In the genomic region with DNA sequence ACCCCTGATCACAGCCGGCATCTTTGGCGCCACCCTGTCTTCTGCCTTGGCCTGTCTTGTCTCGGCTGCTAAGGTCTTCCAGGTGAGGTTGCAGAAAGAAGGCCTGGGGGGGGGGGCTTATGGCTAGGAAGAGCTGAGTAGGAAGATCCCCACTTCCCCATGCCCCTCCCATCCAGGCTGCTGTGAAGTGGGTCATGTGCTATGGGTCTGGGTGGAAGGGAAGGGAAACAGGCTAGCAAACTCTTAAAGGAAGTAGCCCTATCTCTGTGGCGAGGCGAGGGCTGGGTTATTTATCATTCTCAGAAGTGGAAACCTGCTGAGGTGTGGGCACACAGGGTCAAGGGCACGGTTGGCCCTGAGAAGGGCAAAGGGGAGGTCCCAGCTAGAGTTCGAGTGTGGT, we compare ENCODE assay signal across 23 mouse cellular contexts. TPM values are rescaled to one million over a fixed set of nuclear protein-coding genes. Genes with fewer than 3 reads are reported as not detected.
DNase-seq lines count a peak whose midpoint lies in the region; ATAC-seq and TF ChIP-seq lines count a peak whose summit lies in the region.
"Had no signal": no experiment of that assay in that cellular context is flagged by ENCODE, and none has a peak within 500 bp of the region (broad histone marks: within the 10 kb centered on the region; RNA-seq: fewer than 3 reads in every experiment).

No protein-coding gene starts in this region.

- TF ChIP-seq CTCF in kidney, adult 2 months (conservative IDR thresholded peaks at IDR 0.05; ENCODE audit: insufficient read depth, insufficient read length, low read depth, low read length): no peak
- TF ChIP-seq CTCF in spleen, adult 2 months (IDR thresholded peaks at IDR 0.05; ENCODE audit: extremely low read depth, insufficient read depth, insufficient read length, insufficient replicate concordance): no peak

- no peaks in the 10 kb centered on the region for H3K27me3 ChIP-seq in kidney, adult 2 months (replicated peaks; ENCODE audit: control insufficient read depth, insufficient read depth, low read length)
- H3K27me3 ChIP-seq in kidney, embryonic 14.5 days (ENCODE audit: control insufficient read depth, insufficient read depth, low read length): no peaks in the 10 kb centered on the region
- no peaks in the 10 kb centered on the region for H3K27me3 ChIP-seq in spleen, adult 2 months (ENCODE audit: control insufficient read depth, insufficient read depth, low read length)
- H3K27me3 ChIP-seq: CH12.LX; embryonic facial prominence, embryonic 13.5 days; forebrain, embryonic 12.5 days; hindbrain, embryonic 13.5 days had no signal

- no peaks in the 10 kb centered on the region for H3K36me3 ChIP-seq in kidney, adult 2 months (ENCODE audit: control insufficient read depth, insufficient read depth, low read length)
- no peaks in the 10 kb centered on the region for H3K36me3 ChIP-seq in kidney, embryonic 14.5 days (ENCODE audit: control insufficient read depth, insufficient read depth, low read length)
- no peaks in the 10 kb centered on the region for H3K36me3 ChIP-seq in spleen, adult 2 months (ENCODE audit: control insufficient read depth, insufficient read depth, low read length)
- H3K36me3 ChIP-seq: embryonic facial prominence, embryonic 13.5 days; forebrain, embryonic 12.5 days; heart, embryonic 10.5 days; hindbrain, embryonic 13.5 days had no signal

- DNase-seq in kidney, adult 2 months: peak; percentile 9
- no peak for DNase-seq in spleen, adult 2 months (ENCODE audit: low read depth in 1 of 2, low spot score in 2 of 2)
- no peak for DNase-seq in spleen, adult 12 weeks (ENCODE audit: low spot score)
- DNase-seq in cerebellum, postnatal 36 days: no peak
- DNase-seq in spleen, postnatal 4 days (ENCODE audit: low spot score in 2 of 2): no peak
- DNase-seq: adrenal gland, adult 8-10 months; adrenal gland, postnatal 36 days; cerebellum, adult 11 months; cerebellum, adult 8-10 months; cerebellum, postnatal 14 days; gastrocnemius, postnatal 14 days; heart, postnatal 10 days had no signal

- no peak for TF ChIP-seq POLR2A in kidney, adult 2 months (IDR thresholded peaks at IDR 0.05; ENCODE audit: low read depth, low read length)
- TF ChIP-seq POLR2A in spleen, adult 2 months (IDR thresholded peaks at IDR 0.05; ENCODE audit: low read depth, low read length): no peak

- no peak overlapping the region for H3K4me3 ChIP-seq in kidney, adult 2 months (ENCODE audit: insufficient read depth, low read depth, low read length)
- H3K4me3 ChIP-seq in kidney, embryonic 14.5 days (ENCODE audit: low read length): no peak overlapping the region
- no peak overlapping the region for H3K4me3 ChIP-seq in spleen, adult 2 months (ENCODE audit: extremely low read depth, insufficient read depth, insufficient read length)
- H3K4me3 ChIP-seq: embryonic facial prominence, embryonic 13.5 days; forebrain, embryonic 12.5 days; heart, embryonic 10.5 days; hindbrain, embryonic 13.5 days had no signal

- 76% methylated on average over 7 of the region's 7 CpGs for WGBS in kidney, adult 2 months
- WGBS in kidney, embryonic 14.5 days: 74% methylated on average over 7 of the region's 7 CpGs
- 62% methylated on average over 7 of the region's 7 CpGs for WGBS in spleen, adult 2 months

- H3K4me2 ChIP-seq in kidney, embryonic 14.5 days (replicated peaks; ENCODE audit: low read depth, low read length): no peak overlapping the region
- H3K4me2 ChIP-seq: embryonic facial prominence, embryonic 13.5 days; forebrain, embryonic 12.5 days; hindbrain, embryonic 13.5 days had no signal

- H3K9ac ChIP-seq in kidney, embryonic 14.5 days (ENCODE audit: low read depth, low read length): no peak overlapping the region
- H3K9ac ChIP-seq: embryonic facial prominence, embryonic 13.5 days; forebrain, embryonic 12.5 days; hindbrain, embryonic 13.5 days had no signal

- H3K9me3 ChIP-seq in kidney, embryonic 14.5 days (ENCODE audit: control insufficient read depth, low read length): no peaks in the 10 kb centered on the region
- H3K9me3 ChIP-seq: embryonic facial prominence, embryonic 13.5 days; forebrain, embryonic 12.5 days; heart, embryonic 10.5 days; hindbrain, embryonic 13.5 days had no signal

- peaks cover 3% of the 10 kb centered on the region; the same call in 1 of the 2 replicates for H3K4me1 ChIP-seq in kidney, adult 2 months (ENCODE audit: control insufficient read depth, insufficient read depth, low read length)
- no peaks in the 10 kb centered on the region for H3K4me1 ChIP-seq in kidney, embryonic 14.5 days (ENCODE audit: control insufficient read depth, insufficient read depth, low read length)
- H3K4me1 ChIP-seq in spleen, adult 2 months (ENCODE audit: control insufficient read depth, insufficient read depth, insufficient read length): peaks cover 17% of the 10 kb centered on the region; the same call in 1 of the 2 replicates
- H3K4me1 ChIP-seq: embryonic facial prominence, embryonic 13.5 days; forebrain, embryonic 12.5 days; hindbrain, embryonic 13.5 days had no signal

- no peak overlapping the region for H3K27ac ChIP-seq in kidney, adult 2 months (ENCODE audit: insufficient read depth, low read depth, low read length)
- H3K27ac ChIP-seq in kidney, embryonic 14.5 days (ENCODE audit: low read depth, low read length): no peak overlapping the region
- H3K27ac ChIP-seq in spleen, adult 2 months (ENCODE audit: insufficient read depth, low read length): 0 out of 2 replicates have a peak overlapping the region, but pooled peaks have one; percentile 19
- H3K27ac ChIP-seq: embryonic facial prominence, embryonic 13.5 days; forebrain, embryonic 12.5 days; heart, embryonic 10.5 days; hindbrain, embryonic 13.5 days had no signal

- ATAC-seq in kidney, embryonic 14.5 days (ENCODE audit: low FRiP score, low TSS enrichment): no peak
- ATAC-seq in common myeloid progenitor, adult 5-6 weeks (replicated peaks; ENCODE audit: low read depth, poor library complexity, severe bottlenecking): peak; percentile 53
- peak; percentile 75 for ATAC-seq in megakaryocyte progenitor cell, adult 5-6 weeks (replicated peaks; ENCODE audit: poor library complexity)
- ATAC-seq: forebrain, embryonic 16.5 days had no signal

RNA-seq across cellular contexts. Expression of gene Slc12a3, which starts 11.8 kb away (rescaled TPM):
- polyA plus RNA-seq in kidney, adult 2 months (2012; rRNA removed): 600 and 1,070 TPM in 2 replicates
- polyA plus RNA-seq in kidney, embryonic 14.5 days (2014; fragmentation: Nextera tagmentation; extraction: Ambion mirVana): 0.39 and 0.51 TPM in 2 replicates
- 1.2 TPM in 2 replicates for polyA plus RNA-seq in spleen, adult 2 months (2012; rRNA removed)
- 0.49 TPM in 1 of 2 replicates, not detected in the other for total RNA-seq in common myeloid progenitor, adult 5-6 weeks (2017)
- 0.12 and 0.17 TPM in 2 replicates for total RNA-seq in megakaryocyte progenitor cell, adult 5-6 weeks (2015)
- total RNA-seq in megakaryocyte progenitor cell, adult 5-6 weeks (2017): not detected in 2 replicates
- total RNA-seq: adrenal gland, postnatal 36 days; gastrocnemius, postnatal 14 days; hematopoietic stem cell, adult 5-6 weeks had no signal
- polyA plus RNA-seq: forebrain, embryonic 12.5 days; heart, embryonic 14.5 days had no signal

RNA-seq across cellular contexts. Expression of gene Herpud1, which starts 45.4 kb away (rescaled TPM):
- 417 and 537 TPM in 2 replicates for polyA plus RNA-seq in kidney, adult 2 months (2012; rRNA removed)
- 53.7 and 61.2 TPM in 2 replicates for polyA plus RNA-seq in kidney, embryonic 14.5 days (2014; fragmentation: Nextera tagmentation; extraction: Ambion mirVana)
- 198 and 350 TPM in 2 replicates for polyA plus RNA-seq in spleen, adult 2 months (2012; rRNA removed)
- 71.4 and 79.8 TPM in 2 replicates for total RNA-seq in common myeloid progenitor, adult 5-6 weeks (2017)
- 78.2 and 89.9 TPM in 2 replicates for total RNA-seq in megakaryocyte progenitor cell, adult 5-6 weeks (2015)
- 83.3 and 99.5 TPM in 2 replicates for total RNA-seq in megakaryocyte progenitor cell, adult 5-6 weeks (2017)

Comparison
In these comparisons a context has a peak if more than half of its experiments do, and no peak if none do; other contexts are left out.
1. RNA of gene Slc12a3, which starts 11.8 kb away (polyA plus RNA-seq): 600 to 1,070 TPM in kidney, adult 2 months; 1.2 TPM in spleen, adult 2 months and 0.39 to 0.51 TPM in kidney, embryonic 14.5 days; every median in the first group is over 100 times any median in the second.